In the genomic region with DNA sequence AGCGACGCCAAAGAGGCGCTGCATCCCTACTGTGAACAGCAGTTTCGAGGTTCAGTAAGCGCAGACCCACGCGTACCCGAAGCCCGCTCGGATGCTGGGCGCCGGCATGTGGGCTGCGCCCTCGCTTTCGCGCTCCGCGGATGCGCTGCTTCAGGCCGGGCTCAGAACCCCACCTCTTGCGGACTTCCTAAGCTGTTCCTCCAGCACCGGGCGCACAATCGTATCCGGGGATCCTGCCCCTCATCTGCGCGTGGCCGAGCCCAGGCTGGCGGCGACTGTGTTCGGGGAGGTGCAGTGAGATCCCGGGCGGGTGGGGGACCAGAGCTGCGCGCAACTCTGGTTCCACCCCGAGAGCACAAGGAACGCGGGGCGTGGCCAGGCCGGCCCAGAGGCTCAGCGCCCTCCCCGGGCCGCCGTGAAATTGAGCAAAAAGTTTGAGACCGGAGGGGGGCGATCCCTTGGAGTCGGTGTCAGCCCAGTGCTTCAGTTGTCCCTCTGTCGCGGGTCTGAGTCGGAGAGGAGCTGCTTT, we compare ENCODE assay signal across 8 mouse cellular contexts. TPM values are rescaled to one million over a fixed set of nuclear protein-coding genes. Genes with fewer than 3 reads are reported as not detected.
DNase-seq lines count a peak whose midpoint lies in the region; ATAC-seq and TF ChIP-seq lines count a peak whose summit lies in the region.

No protein-coding gene starts in this region.

- TF ChIP-seq POLR2A in CH12.LX (IDR thresholded peaks at IDR 0.05; ENCODE audit: low read depth, low read length) = peak; percentile 23; the same call in 1 of the 2 replicates

- H3K4me2 ChIP-seq in CH12.LX (ENCODE audit: insufficient read depth, low read depth, poor library complexity, severe bottlenecking) = peak overlapping the region; percentile 89
- peak overlapping the region; percentile 98 for H3K4me2 ChIP-seq in heart, embryonic 14.5 days (ENCODE audit: low read length)
- H3K4me2 ChIP-seq in kidney, embryonic 16.5 days (replicated peaks; ENCODE audit: low read depth, low read length) = peak overlapping the region; percentile 99

- H3K9ac ChIP-seq in CH12.LX (ENCODE audit: insufficient read depth, low read depth) = peak overlapping the region; percentile 30; the same call in 1 of the 2 replicates
- peak overlapping the region; percentile 69 for H3K9ac ChIP-seq in heart, embryonic 14.5 days (ENCODE audit: low read length)
- peak overlapping the region; percentile 66 for H3K9ac ChIP-seq in kidney, embryonic 16.5 days (replicated peaks; ENCODE audit: low read length)

- H3K27me3 ChIP-seq in CH12.LX (replicated peaks) = peaks cover 53% of the 10 kb centered on the region
- H3K27me3 ChIP-seq in heart, embryonic 14.5 days (ENCODE audit: control insufficient read depth, insufficient read depth, low read length) = peaks cover 35% of the 10 kb centered on the region
- H3K27me3 ChIP-seq in kidney, embryonic 16.5 days (ENCODE audit: insufficient read depth, low read length) = peaks cover 28% of the 10 kb centered on the region

- peaks cover 2 to 21% of the 10 kb centered on the region in 2 experiments for H3K36me3 ChIP-seq in CH12.LX (replicated peaks in 1 of 2; ENCODE audit: control insufficient read depth in 1 of 2, insufficient read depth in 1 of 2, low read length in 1 of 2)
- H3K36me3 ChIP-seq in heart, embryonic 14.5 days (ENCODE audit: control insufficient read depth, insufficient read depth, low read length) = peaks cover 2% of the 10 kb centered on the region; the same call in 1 of the 2 replicates
- H3K36me3 ChIP-seq in kidney, embryonic 16.5 days (ENCODE audit: insufficient read depth, low read length) = no peaks in the 10 kb centered on the region

- under 1% methylated on average over 50 of the region's 50 CpGs for WGBS in heart, embryonic 14.5 days
- WGBS in kidney, embryonic 16.5 days = under 1% methylated on average over 50 of the region's 50 CpGs

- no peaks in the 10 kb centered on the region for H3K9me3 ChIP-seq in CH12.LX (replicated peaks; ENCODE audit: low read length)
- no peaks in the 10 kb centered on the region for H3K9me3 ChIP-seq in heart, embryonic 14.5 days (ENCODE audit: control insufficient read depth, low read length)
- H3K9me3 ChIP-seq in kidney, embryonic 16.5 days (ENCODE audit: low read length) = no peaks in the 10 kb centered on the region

- DNase-seq in CH12.LX (ENCODE audit: extremely low read depth) = peak; percentile 57
- peak; percentile 60 for DNase-seq in adipocyte (ENCODE audit: low spot score)
- peak; percentile 67 for DNase-seq in lung, postnatal 25 days (ENCODE audit: low spot score)
- peak; percentile 75 for DNase-seq in spleen, adult 12 weeks (ENCODE audit: low spot score)
- no peak for DNase-seq in right cerebral cortex, postnatal 10 days (ENCODE audit: low spot score in 2 of 2)

- peak in 1 of 2 experiments; percentile 52; a peak in 2 of 4 replicates for TF ChIP-seq CTCF in CH12.LX (conservative IDR thresholded peaks at IDR 0.05 in 1 of 2, IDR thresholded peaks at IDR 0.05 in 1 of 2; ENCODE audit: low read depth in 2 of 2, low read length in 2 of 2)

- H3K79me2 ChIP-seq in CH12.LX (replicated peaks; ENCODE audit: control insufficient read depth, extremely low read depth, insufficient read depth, poor library complexity, severe bottlenecking) = no peaks in the 10 kb centered on the region

- dilution Hi-C loops in CH12.LX (cut with MboI; ENCODE audit: extremely low pct_ligation_motif_present, extremely low pct_unique_long_range_greater_than_20kb, low sequenced_read_pairs) = no loop called here

- H3K27ac ChIP-seq in CH12.LX (ENCODE audit: insufficient read depth, low read depth) = no peak overlapping the region
- H3K27ac ChIP-seq in heart, embryonic 14.5 days (replicated peaks in 1 of 2; ENCODE audit: control insufficient read depth in 1 of 2, insufficient read depth in 1 of 2, low read depth in 2 of 2, low read length in 2 of 2) = no peak overlapping the region
- H3K27ac ChIP-seq in kidney, embryonic 16.5 days (ENCODE audit: low read length) = no peak overlapping the region

- peak; percentile 40 for ATAC-seq in erythroblast, adult 5-6 weeks (replicated peaks; ENCODE audit: low FRiP score, poor library complexity, severe bottlenecking)
- peak; percentile 11 for ATAC-seq in heart, embryonic 14.5 days (ENCODE audit: insufficient number of reproducible peaks, insufficient read depth, low FRiP score, low read depth)
- ATAC-seq in kidney, embryonic 16.5 days (ENCODE audit: low FRiP score, low TSS enrichment) = peak; percentile 53

- peaks cover 5 to 32% of the 10 kb centered on the region in 2 experiments for H3K4me1 ChIP-seq in CH12.LX (ENCODE audit: control insufficient read depth in 1 of 2, insufficient read depth in 2 of 2)
- peaks cover 22 to 38% of the 10 kb centered on the region in 2 experiments for H3K4me1 ChIP-seq in heart, embryonic 14.5 days (ENCODE audit: control insufficient read depth in 2 of 2, insufficient read depth in 2 of 2, low read length in 2 of 2)
- peaks cover 35% of the 10 kb centered on the region for H3K4me1 ChIP-seq in kidney, embryonic 16.5 days (ENCODE audit: insufficient read depth, low read length)

- peak overlapping the region; percentile 12 to 61 (median 43) for H3K4me3 ChIP-seq in CH12.LX (replicated peaks in 1 of 3; ENCODE audit: low read depth in 2 of 3, low read length in 2 of 3, poor library complexity in 1 of 3)
- H3K4me3 ChIP-seq in heart, embryonic 14.5 days (ENCODE audit: control insufficient read depth in 1 of 2, insufficient read depth in 1 of 2, low read depth in 1 of 2, low read length in 2 of 2) = peak overlapping the region; percentile 48 to 50
- H3K4me3 ChIP-seq in kidney, embryonic 16.5 days (ENCODE audit: low read length) = peak overlapping the region; percentile 59

- no peak for TF ChIP-seq EP300 in CH12.LX (IDR thresholded peaks at IDR 0.05; ENCODE audit: low read length)

- TF ChIP-seq RAD21 in CH12.LX (IDR thresholded peaks at IDR 0.05; ENCODE audit: low read depth, low read length) = no peak

- in situ Hi-C loops in CH12.LX (cut with MboI; ENCODE audit: low pct_ligation_motif_present, low pct_unique_long_range_greater_than_20kb, low sequenced_read_pairs) = loop anchor here (5.0 to 10.0 kb wide), 2 partner anchors 36 to 208 kb away; no protein-coding TSS in a partner anchor

TF ChIP-seq in CH12.LX, 34 proteins besides CTCF, POLR2A, EP300 and RAD21 (continues in another document):
- TF ChIP-seq MYC (IDR thresholded peaks at IDR 0.05; ENCODE audit: low read depth, low read length) = no peak
- TF ChIP-seq TCF12 (IDR thresholded peaks at IDR 0.05; ENCODE audit: low read depth, low read length) = no peak
- no peak for TF ChIP-seq ZKSCAN1 (IDR thresholded peaks at IDR 0.05; ENCODE audit: borderline replicate concordance, low read depth, low read length)
- TF ChIP-seq E2F4 (IDR thresholded peaks at IDR 0.05; ENCODE audit: insufficient replicate concordance, low read depth, low read length) = no peak
- no peak for TF ChIP-seq RCOR1 (conservative IDR thresholded peaks at IDR 0.05; ENCODE audit: low read depth, low read length)
- no peak for TF ChIP-seq ETS1 (conservative IDR thresholded peaks at IDR 0.05; ENCODE audit: low read depth, low read length)
- TF ChIP-seq USF1 (IDR thresholded peaks at IDR 0.05; ENCODE audit: low read depth, low read length) = no peak
- no peak for TF ChIP-seq HCFC1 (IDR thresholded peaks at IDR 0.05; ENCODE audit: low read depth, low read length)
- no peak for TF ChIP-seq MEF2A (IDR thresholded peaks at IDR 0.05; ENCODE audit: borderline replicate concordance, low read depth, low read length)
- no peak for TF ChIP-seq MAFK (IDR thresholded peaks at IDR 0.05; ENCODE audit: insufficient replicate concordance, low read length)
- TF ChIP-seq ZMIZ1 (IDR thresholded peaks at IDR 0.05; ENCODE audit: low read depth, low read length) = no peak
- no peak for TF ChIP-seq PAX5 (IDR thresholded peaks at IDR 0.05; ENCODE audit: low read length)
- TF ChIP-seq ELF1 (IDR thresholded peaks at IDR 0.05; ENCODE audit: low read depth, low read length) = peak; percentile 7; the same call in 1 of the 2 replicates

RNA-seq across cellular contexts. Expression of a gene that starts 2.1 kb away (rescaled TPM):
- total RNA-seq in CH12.LX (2012; rRNA removed) = 0.84 and 2.1 TPM in 2 replicates
- total RNA-seq in CH12.LX (2014; rRNA removed) = 0.20 and 0.89 TPM in 2 replicates
- polyA plus RNA-seq in CH12.LX (2012; ENCODE audit: insufficient read length, low read depth) = 0.26 and 0.50 TPM in 2 replicates
- total RNA-seq in erythroblast, adult 5-6 weeks (2015; ENCODE audit: low replicate concordance) = 14.2 and 15.9 TPM in 2 replicates
- 45.3 and 46.3 TPM in 2 replicates for total RNA-seq in erythroblast, adult 5-6 weeks (2017; ENCODE audit: low replicate concordance)
- 2.3 and 2.5 TPM in 2 replicates for polyA plus RNA-seq in heart, embryonic 14.5 days (2014; fragmentation: Nextera tagmentation; extraction: Ambion mirVana)
- 5.8 and 5.9 TPM in 2 replicates for polyA plus RNA-seq in kidney, embryonic 16.5 days (2015; fragmentation: Nextera tagmentation; extraction: Ambion mirVana)

RNA-seq across cellular contexts. Expression of a gene that starts 38.9 kb away (rescaled TPM):
- total RNA-seq in CH12.LX (2012; rRNA removed) (114 and 118 TPM in 2 replicates), CH12.LX (2014; rRNA removed) (79.8 and 93.5 TPM in 2 replicates)
- polyA plus RNA-seq in CH12.LX (2012; ENCODE audit: insufficient read length, low read depth) = 112 and 114 TPM in 2 replicates
- 9.8 and 11.1 TPM in 2 replicates for total RNA-seq in erythroblast, adult 5-6 weeks (2015; ENCODE audit: low replicate concordance)
- 9.2 and 14.1 TPM in 2 replicates for total RNA-seq in erythroblast, adult 5-6 weeks (2017; ENCODE audit: low replicate concordance)
- 89.8 and 93.4 TPM in 2 replicates for polyA plus RNA-seq in heart, embryonic 14.5 days (2014; fragmentation: Nextera tagmentation; extraction: Ambion mirVana)
- polyA plus RNA-seq in kidney, embryonic 16.5 days (2015; fragmentation: Nextera tagmentation; extraction: Ambion mirVana) = 217 and 226 TPM in 2 replicates

RNA-seq across cellular contexts. Expression of a gene that starts 48.4 kb away (rescaled TPM):
- total RNA-seq in CH12.LX (2012; rRNA removed) (37.6 and 42.8 TPM in 2 replicates), CH12.LX (2014; rRNA removed) (12.6 and 12.7 TPM in 2 replicates)
- 50.5 and 61.7 TPM in 2 replicates for polyA plus RNA-seq in CH12.LX (2012; ENCODE audit: insufficient read length, low read depth)
- total RNA-seq in erythroblast, adult 5-6 weeks (2015; ENCODE audit: low replicate concordance) = 473 and 508 TPM in 2 replicates
- total RNA-seq in erythroblast, adult 5-6 weeks (2017; ENCODE audit: low replicate concordance) = 800 and 935 TPM in 2 replicates
- polyA plus RNA-seq in heart, embryonic 14.5 days (2014; fragmentation: Nextera tagmentation; extraction: Ambion mirVana) = 14.4 and 17.1 TPM in 2 replicates
- polyA plus RNA-seq in kidney, embryonic 16.5 days (2015; fragmentation: Nextera tagmentation; extraction: Ambion mirVana) = 5.8 and 6.4 TPM in 2 replicates

RNA-seq across cellular contexts. Expression of a gene that starts 53.4 kb away (rescaled TPM):
- total RNA-seq in CH12.LX (2012; rRNA removed) = not detected in 2 replicates
- total RNA-seq in CH12.LX (2014; rRNA removed) = not detected in 2 replicates
- polyA plus RNA-seq in CH12.LX (2012; ENCODE audit: insufficient read length, low read depth) = not detected in 2 replicates
- not detected in 2 replicates for total RNA-seq in erythroblast, adult 5-6 weeks (2015; ENCODE audit: low replicate concordance)
- total RNA-seq in erythroblast, adult 5-6 weeks (2017; ENCODE audit: low replicate concordance) = not detected in 2 replicates
- polyA plus RNA-seq in heart, embryonic 14.5 days (2014; fragmentation: Nextera tagmentation; extraction: Ambion mirVana) = 0.28 TPM in 1 of 2 replicates, not detected in the other
- polyA plus RNA-seq in kidney, embryonic 16.5 days (2015; fragmentation: Nextera tagmentation; extraction: Ambion mirVana) = not detected in 2 replicates

Comparison
In these comparisons a context has a peak if more than half of its experiments do, and no peak if none do; other contexts are left out.
1. DNase-seq: peak in CH12.LX (single experiment), adipocyte (single experiment), lung, postnatal 25 days (single experiment) and spleen, adult 12 weeks (single experiment); none in right cerebral cortex, postnatal 10 days (0 of 2).
2. Peak in every context shown above with its lines, with median percentiles within 50 percentile points of each other: H3K4me2 ChIP-seq, H3K4me3 ChIP-seq, H3K9ac ChIP-seq and ATAC-seq.